Mouse (Mus musculus): Measurements from ENCODE around the gene Fth1.

Gene Fth1

DNA sequence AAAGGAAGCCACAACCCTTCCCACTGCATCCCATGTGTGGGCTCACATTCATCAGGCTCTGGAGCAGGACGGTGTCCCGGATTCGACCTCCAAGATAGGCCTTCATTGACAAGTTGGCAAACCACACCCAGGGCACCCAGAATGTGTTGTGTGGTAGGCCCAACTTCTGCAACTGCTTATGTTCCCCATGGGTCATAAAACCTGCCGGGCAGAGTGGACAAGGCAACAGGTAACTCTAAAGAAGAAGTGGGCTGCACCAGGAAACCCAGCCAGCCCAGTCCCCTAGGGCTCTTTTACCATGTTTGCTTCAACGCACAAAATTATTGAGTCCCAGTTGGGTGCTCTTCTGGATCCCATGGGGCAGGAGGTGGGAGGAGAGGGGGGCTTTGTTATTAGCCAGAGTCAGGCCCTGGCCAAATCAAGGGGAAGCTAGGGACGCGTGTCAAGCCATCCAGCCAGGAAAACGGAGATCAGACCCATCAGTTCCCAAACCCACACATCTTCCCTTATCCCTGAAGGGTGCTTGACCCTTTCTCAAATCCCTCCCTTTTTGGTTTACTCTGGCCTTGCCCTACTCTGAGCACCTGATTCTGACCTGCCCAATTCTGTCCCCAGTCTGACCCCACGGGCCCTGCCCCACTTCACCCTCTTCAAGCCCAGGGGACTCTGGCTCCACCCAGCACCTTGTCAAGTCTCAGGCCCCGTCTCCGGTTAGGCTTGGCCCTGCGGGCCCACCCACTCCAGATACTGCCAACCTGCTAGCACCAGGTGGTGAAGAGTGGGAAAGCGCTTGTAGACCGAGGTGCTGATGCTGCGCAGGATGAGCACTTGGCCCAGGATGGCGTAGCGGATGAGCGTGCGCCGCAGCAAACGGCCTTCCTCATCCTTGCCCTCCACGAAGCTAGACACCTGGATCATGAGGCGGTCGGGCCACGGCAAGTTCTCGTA, 11.9 kb downstream of the Fth1 start:
- no peak for DNase-seq

DNA sequence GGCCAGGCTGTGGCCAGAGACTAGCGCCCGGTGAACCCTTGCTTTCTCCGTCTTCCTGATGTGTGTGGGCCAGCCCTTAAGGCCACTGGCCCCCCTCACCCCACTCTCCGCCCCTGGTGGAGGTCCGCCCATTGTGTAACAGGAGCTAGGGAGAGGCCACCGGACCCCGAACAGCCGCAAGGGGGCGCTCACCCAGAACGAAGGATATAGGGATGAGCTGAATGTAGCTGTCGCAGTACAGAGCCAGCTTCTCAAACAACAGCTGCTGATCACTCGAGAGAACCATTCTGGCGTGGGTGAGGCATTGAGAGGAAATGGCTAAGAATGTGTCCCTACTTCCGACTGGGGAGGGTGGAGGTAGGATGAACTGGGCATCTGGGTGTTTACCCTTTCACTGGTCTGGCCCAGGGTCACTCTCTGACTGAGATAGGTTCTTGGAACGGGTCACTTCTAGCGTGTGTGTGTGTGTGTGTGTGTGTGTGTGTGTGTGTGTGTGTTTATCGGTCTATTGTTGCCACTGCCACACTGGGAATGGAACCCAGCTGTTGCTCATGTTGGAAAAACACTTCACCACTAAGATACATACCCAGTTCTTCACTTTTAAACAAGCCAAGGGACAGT, 12.7 kb downstream of the Fth1 start:
- DNase-seq, result peak; percentile 84 to 90

DNA sequence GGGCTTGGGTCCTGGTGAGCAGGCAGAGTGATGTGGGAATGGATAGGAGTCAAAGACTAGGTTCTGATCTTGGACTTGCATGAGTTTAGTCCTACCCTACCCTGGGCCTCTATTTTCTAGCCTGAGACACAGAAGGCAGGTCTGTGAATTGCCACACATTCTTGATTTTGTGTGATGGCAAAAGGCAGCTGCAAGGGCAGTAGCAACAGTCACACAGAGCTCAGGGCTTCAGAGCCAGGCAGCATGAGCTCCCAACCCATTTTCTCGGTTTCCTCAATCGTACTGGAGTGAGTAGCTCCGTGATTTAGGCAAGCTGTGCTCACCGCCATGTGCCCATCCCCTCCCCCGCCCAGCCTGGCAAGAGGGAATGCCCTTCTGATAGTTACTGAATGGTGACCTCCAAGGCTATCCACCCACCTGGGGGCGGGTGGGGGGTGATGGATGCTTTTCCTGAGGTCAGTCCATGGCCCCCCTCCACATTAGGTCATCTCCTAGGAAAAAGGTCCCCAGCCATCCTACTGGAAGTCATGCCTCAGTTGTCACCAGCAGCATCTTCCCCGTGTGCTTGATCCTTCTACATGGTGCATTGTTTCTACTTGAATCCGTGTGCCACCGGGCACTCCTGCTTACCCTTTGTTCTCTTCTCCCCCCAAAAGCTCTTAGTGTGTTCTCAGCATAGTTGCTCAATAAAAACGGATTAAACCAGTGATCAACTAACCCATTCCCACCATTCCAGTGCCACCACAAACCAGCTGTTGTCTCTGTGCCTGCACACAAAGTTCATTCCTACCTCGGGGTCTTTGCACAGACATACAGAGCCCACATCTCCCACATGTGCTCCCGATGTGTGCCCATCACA, 17.0 kb downstream of the Fth1 start:
- no peak for DNase-seq

DNA sequence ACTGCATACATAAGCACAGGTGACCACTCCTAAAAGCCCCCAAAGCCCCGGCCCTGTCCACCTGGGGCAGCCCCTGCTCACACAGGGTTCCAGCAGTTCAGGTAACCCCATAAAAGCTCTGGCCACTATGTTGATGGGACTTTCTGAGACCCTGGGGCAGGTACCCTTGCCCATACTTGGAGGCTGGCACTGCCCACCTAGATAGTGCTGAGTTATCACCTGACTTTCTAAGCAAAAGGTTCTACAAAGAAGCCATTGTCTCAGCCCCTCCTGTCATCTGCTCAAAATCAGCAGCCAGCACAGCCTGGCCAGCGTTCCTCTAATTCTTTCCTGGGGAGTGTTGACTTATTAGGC, 17.6 kb downstream of the Fth1 start:
- DNase-seq, result no peak

DNA sequence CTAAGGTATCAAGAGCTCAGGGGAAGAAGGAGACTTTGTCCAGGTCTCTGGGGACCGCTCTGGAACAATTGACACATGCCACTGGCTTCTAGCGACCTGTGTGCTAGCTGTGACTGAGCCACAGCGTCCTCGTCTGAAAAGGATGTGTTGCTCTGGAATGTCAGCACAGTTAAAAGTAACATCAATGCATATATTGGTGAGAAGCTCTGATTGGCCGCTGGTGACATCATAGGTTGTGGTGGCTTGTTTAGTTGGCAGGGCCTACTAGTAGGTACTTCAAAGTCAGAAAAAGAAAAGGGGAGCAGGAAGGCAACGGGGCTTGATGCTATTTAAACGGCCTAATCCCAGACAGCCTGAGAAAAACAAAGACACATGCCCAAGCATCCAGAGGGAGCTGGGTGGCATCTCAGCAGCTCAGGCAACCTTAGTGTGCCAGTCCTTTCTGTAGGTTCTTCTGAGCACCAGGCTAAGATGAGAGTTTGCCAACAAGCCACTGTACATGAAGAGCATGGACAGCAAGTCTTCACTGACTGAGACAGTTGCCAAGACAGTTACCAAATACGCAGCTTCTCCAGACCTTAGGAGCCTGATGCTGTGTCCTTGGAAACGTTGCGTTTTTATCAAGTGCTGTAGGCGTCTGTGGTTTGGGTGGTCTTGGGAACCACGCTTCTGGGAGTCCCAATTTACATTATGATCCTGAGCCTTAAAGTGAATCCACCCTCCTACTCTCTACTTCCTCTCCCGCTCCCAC, 18.5 kb downstream of the Fth1 start:
- no peak for DNase-seq

DNA sequence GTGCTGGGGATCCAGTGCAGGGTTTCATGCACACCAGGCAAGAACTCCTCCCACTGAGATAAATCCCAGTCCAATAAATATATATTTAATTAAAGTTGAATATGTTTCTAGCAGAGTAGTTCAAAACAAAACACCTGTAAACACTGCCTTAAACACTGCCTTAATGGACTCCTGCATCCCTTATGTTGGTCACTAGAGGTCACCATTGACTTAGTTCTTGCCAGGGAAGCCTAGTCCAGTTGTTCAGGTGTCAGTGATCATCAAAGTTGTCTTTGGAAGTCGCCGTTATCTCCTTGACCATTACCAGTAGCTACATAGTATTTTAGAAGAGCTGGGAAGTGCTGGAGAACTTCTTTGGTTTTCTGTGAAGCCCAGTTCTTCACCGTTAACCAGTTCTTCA, 19.9 kb downstream of the Fth1 start:
- peak in 1 of 2 experiments; percentile 36 for DNase-seq

DNA sequence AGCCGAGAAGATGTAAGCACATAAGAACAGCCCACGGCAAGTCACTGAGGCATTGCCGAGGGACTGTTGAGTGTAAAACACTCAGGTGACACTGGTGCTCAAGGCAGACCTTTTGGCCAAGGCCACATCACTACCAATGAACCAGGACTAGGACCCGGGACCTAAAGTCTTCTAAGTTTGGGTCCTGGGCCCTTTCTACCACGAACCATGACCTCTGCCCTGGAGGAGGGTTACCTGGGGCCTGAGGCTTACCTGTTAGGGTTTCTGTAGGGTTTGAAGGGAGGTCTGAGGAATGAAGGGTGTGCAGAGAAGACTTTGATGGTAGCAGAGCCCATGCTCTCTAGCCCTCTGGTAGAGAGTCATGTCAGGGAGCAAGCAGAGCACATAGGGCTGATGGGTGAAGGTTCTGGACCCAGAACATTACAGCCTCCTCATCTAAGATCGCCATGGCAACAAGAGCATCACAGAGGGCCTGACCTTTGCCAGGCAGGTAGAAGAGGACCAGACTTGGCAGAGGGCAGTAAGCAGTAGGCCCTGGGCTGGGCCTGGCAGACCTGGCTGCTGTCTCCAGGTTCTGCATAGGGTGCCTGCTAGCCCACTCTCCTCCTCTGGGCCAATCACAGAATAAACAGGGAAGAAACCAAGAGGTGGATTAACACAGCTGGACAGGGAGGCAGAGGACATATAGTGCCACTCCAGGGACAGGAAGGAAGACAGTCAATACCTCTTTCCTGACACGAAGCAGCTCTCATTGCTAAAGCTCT, 21.0 kb downstream of the Fth1 start, which contains the start of the genes Best1 and Rab3il1:
Gene Best1 (minus strand): TSS at position 428 of the 764 bp plus-strand sequence.
Gene Rab3il1 (plus strand): TSS at position 464 of the 764 bp plus-strand sequence.
- DNase-seq, result no peak

DNA sequence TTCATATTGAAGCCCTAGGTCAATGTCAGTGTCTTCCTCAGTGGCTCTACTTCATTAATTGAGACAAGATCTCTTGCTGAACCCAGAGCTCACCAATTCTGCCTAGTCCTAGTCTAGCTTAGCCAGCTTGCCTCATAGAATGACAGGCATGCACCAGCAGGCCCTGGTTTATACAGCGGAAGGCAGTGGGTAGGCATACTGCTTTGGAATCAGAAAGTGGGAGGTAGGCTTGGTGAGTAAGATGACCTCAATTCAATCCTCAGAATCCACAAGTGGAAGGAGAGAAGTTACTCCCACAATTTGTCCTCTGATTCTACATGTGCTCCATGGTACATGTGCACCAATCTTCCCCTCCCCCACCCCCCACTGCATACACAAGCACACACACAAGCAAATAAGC, 23.3 kb downstream of the Fth1 start:
- no peak for DNase-seq

DNA sequence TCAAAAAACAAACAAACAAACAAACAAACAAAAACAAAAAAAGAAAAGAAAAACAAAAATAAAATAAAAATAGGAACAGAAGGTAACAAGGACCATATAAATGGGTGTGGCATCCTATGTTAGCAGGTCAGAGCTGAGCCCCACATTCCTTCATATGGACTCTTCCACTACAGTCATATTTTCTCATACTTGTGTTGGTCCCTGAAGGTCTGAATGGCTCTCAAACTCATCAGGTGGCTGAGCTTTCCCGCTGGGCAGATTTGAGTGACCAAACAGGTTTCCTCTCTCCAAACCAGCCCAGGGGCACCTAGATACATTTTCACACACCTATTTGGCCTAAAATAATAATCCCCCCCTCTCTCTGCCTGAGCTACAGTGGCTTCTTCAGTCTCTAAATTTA, 31.0 kb downstream of the Fth1 start:
- no peak for DNase-seq

DNA sequence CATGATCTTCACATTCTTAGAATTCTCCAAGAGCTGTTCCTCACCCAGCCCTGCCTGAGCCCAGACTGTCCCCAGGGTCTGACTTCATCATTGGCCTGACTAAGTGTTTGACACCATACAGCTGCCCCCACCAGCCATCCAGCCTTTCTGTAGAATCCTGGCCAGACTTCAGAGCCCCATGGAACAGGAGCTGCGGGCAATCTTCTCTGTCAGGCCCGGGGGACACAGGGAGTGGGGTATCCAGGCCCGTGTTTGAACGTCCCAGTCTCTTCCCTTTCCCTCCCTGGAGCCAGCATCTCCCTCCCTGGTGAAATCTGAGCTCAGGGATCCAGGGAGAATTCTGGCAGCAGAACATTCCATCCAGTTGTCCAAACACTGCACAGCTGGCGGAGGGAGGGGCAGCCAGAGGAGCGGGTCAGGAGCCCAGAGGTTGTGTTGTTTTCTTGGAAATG, 32.5 kb downstream of the Fth1 start:
- no peak for DNase-seq

DNA sequence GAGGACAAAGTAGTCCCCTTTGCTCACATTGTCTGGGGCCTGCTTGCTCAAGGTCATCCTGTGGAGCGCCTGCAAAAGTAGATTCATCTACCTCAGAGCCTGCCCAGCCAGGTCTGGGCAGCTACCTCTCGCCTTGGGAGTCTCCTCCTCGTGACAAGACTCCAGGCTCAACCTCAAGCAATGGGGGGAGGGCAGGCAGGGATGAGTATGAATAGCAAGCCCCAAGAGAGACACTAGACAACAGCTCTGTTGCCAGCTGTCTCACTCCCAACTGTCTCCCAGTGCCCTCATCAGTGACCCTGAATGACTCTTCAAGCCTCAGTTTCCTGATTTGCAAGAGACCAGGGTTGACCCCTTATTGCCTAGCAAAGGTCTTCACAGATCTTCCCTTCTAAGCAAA, 33.0 kb downstream of the Fth1 start:
- DNase-seq, result no peak

DNA sequence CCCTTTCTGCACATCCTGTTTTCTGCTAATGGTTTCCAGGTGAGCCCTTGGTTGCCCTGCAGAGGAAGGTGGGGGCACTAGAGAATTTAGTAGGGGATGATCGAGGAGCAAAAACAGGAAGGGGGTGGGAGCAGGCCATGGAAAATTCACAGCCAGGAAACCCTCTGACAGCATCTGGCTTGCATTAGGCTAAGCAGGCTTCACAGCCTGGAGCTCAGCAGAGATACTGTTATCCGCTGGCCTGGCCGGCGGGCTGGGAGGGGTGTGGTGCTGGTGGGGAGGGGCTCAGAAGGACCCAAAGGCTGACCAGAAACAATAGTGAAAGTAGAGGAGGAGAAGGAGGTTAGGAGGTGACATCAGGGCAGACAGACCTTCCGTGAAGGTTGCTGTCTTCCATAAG, 33.5 kb downstream of the Fth1 start:
- DNase-seq, result no peak

DNA sequence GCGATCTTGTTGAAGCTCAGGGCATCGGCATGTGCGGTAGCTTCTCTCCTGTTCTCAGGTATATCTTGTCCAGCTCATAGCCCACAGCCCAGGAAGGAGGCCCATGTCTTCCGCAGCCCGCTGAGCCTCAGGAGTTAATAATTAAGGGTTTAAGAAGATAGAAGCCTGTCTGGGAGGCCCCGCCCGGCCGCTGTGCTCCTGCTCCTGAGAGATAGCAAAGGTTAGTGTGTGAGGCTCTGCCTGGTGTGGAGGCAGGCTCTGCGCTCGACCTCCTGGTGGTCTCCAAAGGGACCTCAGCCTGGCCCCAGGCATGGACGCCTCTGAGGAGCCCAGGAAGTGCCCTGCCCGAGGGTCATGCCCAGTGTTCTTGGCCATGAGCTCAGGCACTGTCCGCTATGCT, 34.4 kb downstream of the Fth1 start:
- no peak for DNase-seq

DNA sequence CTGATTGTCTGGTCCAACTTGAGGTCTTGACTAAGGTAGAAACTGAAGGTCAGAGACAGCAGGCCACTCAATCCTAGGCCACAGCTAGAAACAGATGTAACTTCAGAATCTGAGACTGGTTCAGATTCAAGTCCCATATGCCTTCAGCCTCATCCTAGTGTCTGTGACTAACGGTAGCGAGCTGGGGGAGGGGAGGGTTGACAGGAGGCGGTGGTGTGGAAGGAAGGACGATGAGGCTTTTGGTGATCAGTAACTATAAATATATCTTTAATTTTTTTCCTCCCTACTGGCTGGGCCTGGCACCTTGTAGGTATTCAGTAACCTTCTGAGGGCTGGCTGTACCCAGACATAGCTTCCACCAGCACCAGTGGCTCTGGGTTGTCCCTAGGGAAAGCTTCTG, 35.0 kb downstream of the Fth1 start:
- DNase-seq, result no peak

DNA sequence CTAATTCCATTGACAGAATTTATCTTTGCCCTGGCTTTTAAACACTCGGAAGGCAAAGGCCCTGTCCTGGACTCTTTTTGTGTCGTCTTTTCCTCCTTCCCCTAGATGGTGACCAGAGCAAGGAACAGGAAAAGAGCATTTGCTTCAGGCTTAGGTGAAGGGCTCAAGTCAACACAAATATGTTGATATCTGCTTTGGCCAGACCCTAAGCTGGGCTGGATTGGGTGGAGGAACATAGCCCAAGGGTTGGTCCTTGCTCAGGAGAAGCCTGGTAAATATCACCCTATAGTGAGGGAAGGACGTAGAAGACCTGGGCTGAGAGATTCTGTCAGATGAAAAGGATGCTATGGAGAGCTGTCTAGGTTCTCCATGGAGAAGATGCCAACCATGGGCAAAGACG, 35.8 kb downstream of the Fth1 start:
- no peak for DNase-seq

DNA sequence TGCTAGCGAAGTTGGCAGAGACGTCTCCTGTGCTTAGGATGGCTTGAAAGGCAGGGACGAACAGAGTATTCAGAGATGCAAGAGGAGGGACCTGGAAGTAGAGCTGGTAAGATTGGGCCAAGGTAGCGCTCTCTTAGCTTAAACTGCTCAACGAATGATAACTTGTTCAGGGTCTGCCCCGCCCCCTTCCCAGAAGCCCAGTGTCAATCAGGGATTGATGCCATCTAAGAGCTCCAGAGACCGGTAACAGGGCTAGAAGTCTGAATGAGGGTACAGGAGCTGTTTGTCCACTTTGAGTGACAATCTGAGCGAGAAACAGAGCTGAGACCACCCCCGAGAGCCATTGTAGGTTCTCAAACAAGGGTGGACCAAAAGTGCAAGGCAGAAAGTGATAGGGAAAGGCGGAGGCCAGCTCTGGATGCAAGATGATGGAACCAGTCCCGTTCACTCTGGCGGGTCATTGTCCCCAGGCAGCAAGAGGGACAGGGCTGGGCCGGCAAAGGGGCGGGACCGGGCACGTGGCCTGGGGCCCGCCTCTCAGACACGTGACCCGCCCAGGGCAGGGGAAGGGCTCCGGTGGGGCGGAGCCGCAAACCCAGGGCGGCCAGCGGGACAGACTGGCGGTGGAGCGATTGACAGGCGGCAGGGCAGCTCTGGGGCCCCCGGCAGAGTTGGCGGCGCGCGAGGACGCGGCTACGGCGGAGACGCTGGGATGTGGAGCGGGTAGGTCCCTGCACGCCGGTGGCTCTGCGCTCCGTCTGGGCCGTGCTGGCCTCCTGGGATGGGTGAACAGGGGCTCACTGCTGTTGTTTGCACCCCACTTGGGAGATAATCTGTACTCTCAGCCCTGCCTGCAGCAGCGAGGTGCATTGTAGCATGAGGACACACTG, 37.5 kb downstream of the Fth1 start:
- DNase-seq, result peak; percentile 80 to 88

DNA sequence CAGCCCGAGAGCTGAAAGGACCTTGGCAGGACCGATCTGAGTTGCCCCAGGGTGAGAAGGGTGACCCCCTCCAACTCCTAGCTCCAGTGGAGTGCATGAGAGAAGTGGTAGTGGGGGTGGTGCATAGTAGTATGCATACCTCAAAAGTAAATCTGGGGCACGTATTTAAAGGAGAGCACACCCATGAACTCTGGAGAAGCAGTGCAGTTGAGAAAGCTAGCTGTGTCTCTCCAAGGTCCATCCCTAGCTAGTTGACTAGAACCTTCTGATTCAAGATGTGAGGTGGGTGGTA, 38.1 kb downstream of the Fth1 start:
- DNase-seq, result no peak

DNA sequence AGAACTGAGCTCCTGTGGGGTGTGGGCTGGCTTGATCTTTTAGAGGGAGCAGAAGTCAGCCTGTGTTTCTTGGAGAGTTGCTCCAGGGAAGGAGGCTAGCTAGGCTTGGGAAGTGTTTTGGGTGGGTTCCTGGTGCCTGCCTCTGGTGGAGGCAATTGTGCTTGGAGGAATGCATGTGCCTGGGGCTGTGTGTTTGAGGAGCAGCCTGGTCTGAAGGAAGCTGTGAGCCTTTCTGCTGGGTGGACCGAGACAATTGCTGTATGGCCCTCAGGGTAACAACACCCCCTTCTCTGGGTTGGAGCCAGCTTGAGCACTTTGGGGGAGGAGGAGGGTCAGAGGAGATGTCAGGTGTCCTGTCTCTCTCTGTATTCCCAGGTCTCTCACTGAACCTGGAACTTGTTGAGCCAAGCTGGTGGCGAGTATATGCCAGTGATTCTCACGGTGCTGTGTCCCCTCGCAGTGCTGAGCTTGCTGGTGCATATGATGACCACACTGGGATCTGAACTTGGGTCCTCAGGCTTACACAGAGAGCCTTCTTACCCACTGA, 38.9 kb downstream of the Fth1 start:
- no peak for DNase-seq

DNA sequence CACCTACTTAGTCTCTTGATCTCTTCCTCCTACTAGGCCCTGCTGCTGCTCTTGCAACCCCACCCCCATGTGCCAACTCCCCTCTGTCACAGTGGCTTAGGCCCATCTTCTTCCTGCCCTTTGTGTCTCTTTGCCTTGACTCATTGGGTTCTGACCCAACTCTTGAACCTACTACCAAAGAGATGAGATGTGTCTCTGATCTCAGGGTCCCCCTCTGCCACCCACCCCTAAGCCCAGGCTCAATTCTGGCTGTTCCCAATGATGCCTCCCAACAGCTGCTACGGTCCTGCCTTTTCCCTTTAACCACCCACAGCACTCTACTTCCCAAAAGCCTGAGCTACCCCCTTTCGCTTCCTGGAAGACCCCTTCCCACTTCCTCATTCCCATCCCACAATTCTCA, 41.6 kb downstream of the Fth1 start:
- DNase-seq, result no peak

All from cerebellum, postnatal 25 days (tissue).